Comparison of ENCODE assay signal across 12 mouse cellular contexts in the genomic region with DNA sequence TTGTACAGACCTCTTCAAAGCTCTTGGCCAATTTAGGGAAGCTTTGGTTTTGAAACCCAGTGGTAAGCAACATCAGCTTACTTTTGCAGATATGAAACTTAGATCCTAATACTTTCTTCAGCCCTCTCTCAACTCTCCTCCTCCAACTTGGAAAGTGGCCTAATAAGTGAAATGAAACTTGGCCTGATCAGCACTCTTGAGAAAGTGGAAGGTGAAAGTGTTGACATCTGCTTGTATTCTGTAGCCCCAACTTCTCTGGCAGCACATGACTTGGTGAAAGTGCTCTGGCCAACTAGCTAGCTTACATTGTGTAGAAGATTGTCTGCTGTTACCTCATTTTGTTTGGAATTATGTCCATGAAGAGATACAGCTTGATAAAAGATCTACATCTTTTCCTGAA.
DNase-seq lines count a peak whose midpoint lies in the region; ATAC-seq and TF ChIP-seq lines count a peak whose summit lies in the region.
"Had no signal": no experiment of that assay in that cellular context is flagged by ENCODE, and none has a peak within 500 bp of the region (broad histone marks: within the 10 kb centered on the region; RNA-seq: fewer than 3 reads in every experiment).

No protein-coding gene starts in this region.

- no peak for TF ChIP-seq CTCF in stomach, postnatal 0 days (IDR thresholded peaks at IDR 0.05; ENCODE audit: low read depth)

- H3K36me3 ChIP-seq in stomach, embryonic 14.5 days (ENCODE audit: control insufficient read depth, insufficient read depth, low read length), result no peaks in the 10 kb centered on the region
- no peaks in the 10 kb centered on the region for H3K36me3 ChIP-seq in stomach, postnatal 0 days (ENCODE audit: control insufficient read depth, insufficient read depth, low read length)
- H3K36me3 ChIP-seq in neural tube, embryonic 15.5 days, result no peaks in the 10 kb centered on the region
- H3K36me3 ChIP-seq in hindbrain, embryonic 12.5 days, result no peaks in the 10 kb centered on the region
- H3K36me3 ChIP-seq: limb, embryonic 13.5 days had no signal

- peak; percentile 49; the same call in 1 of the 2 replicates for ATAC-seq in stomach, embryonic 14.5 days (ENCODE audit: insufficient number of reproducible peaks, insufficient read depth, low FRiP score, low read depth)
- no peak for ATAC-seq in stomach, postnatal 0 days (ENCODE audit: low FRiP score, low TSS enrichment)
- ATAC-seq in neural tube, embryonic 15.5 days (ENCODE audit: low FRiP score), result no peak
- no peak for ATAC-seq in hindbrain, embryonic 12.5 days (ENCODE audit: low FRiP score)

- peak; percentile 34 to 70 for DNase-seq in heart, adult 9 months (ENCODE audit: low spot score in 2 of 2)
- DNase-seq in heart, postnatal 4 days, result no peak
- DNase-seq in stomach, postnatal 0 days (ENCODE audit: low spot score), result no peak
- peak; percentile 57 for DNase-seq in lung, postnatal 10 days
- no peak for DNase-seq in right cerebral cortex, postnatal 25 days
- DNase-seq: midbrain, embryonic 14.5 days; thymus, postnatal 14 days had no signal

- no peaks in the 10 kb centered on the region for H3K27me3 ChIP-seq in stomach, embryonic 14.5 days (ENCODE audit: control insufficient read depth, insufficient read depth, low read length)
- no peaks in the 10 kb centered on the region for H3K27me3 ChIP-seq in stomach, postnatal 0 days (ENCODE audit: control insufficient read depth, insufficient read depth, low read length)
- H3K27me3 ChIP-seq in neural tube, embryonic 15.5 days (replicated peaks), result no peaks in the 10 kb centered on the region
- H3K27me3 ChIP-seq in hindbrain, embryonic 12.5 days, result no peaks in the 10 kb centered on the region
- H3K27me3 ChIP-seq: limb, embryonic 13.5 days had no signal

- no peak overlapping the region for H3K4me3 ChIP-seq in stomach, embryonic 14.5 days (ENCODE audit: low read depth, low read length)
- no peak overlapping the region for H3K4me3 ChIP-seq in stomach, postnatal 0 days (ENCODE audit: low read depth, low read length)
- H3K4me3 ChIP-seq in neural tube, embryonic 15.5 days (replicated peaks), result no peak overlapping the region
- H3K4me3 ChIP-seq in hindbrain, embryonic 12.5 days, result no peak overlapping the region
- H3K4me3 ChIP-seq: erythroblast, embryonic 14.5 days; limb, embryonic 13.5 days had no signal

- H3K9ac ChIP-seq in stomach, embryonic 14.5 days (replicated peaks; ENCODE audit: low read depth, low read length), result no peak overlapping the region
- H3K9ac ChIP-seq in stomach, postnatal 0 days (ENCODE audit: low read length), result no peak overlapping the region
- no peak overlapping the region for H3K9ac ChIP-seq in neural tube, embryonic 15.5 days (replicated peaks)
- no peak overlapping the region for H3K9ac ChIP-seq in hindbrain, embryonic 12.5 days
- H3K9ac ChIP-seq: limb, embryonic 13.5 days had no signal

- H3K4me1 ChIP-seq in stomach, embryonic 14.5 days (ENCODE audit: control insufficient read depth, insufficient read depth, low read length), result 0 out of 2 replicates have a peak, but pooled peaks cover 3% of the 10 kb centered on the region
- H3K4me1 ChIP-seq in stomach, postnatal 0 days (replicated peaks; ENCODE audit: control insufficient read depth, insufficient read depth), result no peaks in the 10 kb centered on the region
- H3K4me1 ChIP-seq in neural tube, embryonic 15.5 days, result no peaks in the 10 kb centered on the region
- H3K4me1 ChIP-seq in hindbrain, embryonic 12.5 days, result no peaks in the 10 kb centered on the region
- H3K4me1 ChIP-seq: limb, embryonic 13.5 days had no signal

- H3K27ac ChIP-seq in stomach, embryonic 14.5 days (ENCODE audit: low read length), result no peak overlapping the region
- no peak overlapping the region for H3K27ac ChIP-seq in stomach, postnatal 0 days (replicated peaks)
- no peak overlapping the region for H3K27ac ChIP-seq in neural tube, embryonic 15.5 days (replicated peaks)
- no peak overlapping the region for H3K27ac ChIP-seq in hindbrain, embryonic 12.5 days
- H3K27ac ChIP-seq: limb, embryonic 13.5 days had no signal

- no peak for TF ChIP-seq EP300 in stomach, postnatal 0 days (optimal IDR thresholded peaks at IDR 0.05)

- no peaks in the 10 kb centered on the region for H3K9me3 ChIP-seq in stomach, embryonic 14.5 days (ENCODE audit: control insufficient read depth, low read depth, low read length)
- no peaks in the 10 kb centered on the region for H3K9me3 ChIP-seq in stomach, postnatal 0 days (ENCODE audit: control insufficient read depth, low read length)
- H3K9me3 ChIP-seq in neural tube, embryonic 15.5 days (replicated peaks), result no peaks in the 10 kb centered on the region
- no peaks in the 10 kb centered on the region for H3K9me3 ChIP-seq in hindbrain, embryonic 12.5 days (replicated peaks)
- H3K9me3 ChIP-seq: limb, embryonic 13.5 days had no signal

- no peak overlapping the region for H3K4me2 ChIP-seq in stomach, embryonic 14.5 days (replicated peaks; ENCODE audit: low read depth, low read length)
- no peak overlapping the region for H3K4me2 ChIP-seq in stomach, postnatal 0 days (replicated peaks; ENCODE audit: low read depth)
- no peak overlapping the region for H3K4me2 ChIP-seq in neural tube, embryonic 15.5 days
- no peak overlapping the region for H3K4me2 ChIP-seq in hindbrain, embryonic 12.5 days (replicated peaks)
- H3K4me2 ChIP-seq: limb, embryonic 13.5 days had no signal

Comparison
In these comparisons a context has a peak if more than half of its experiments do, and no peak if none do; other contexts are left out.
1. DNase-seq: peak in heart, adult 9 months (2 of 2) and lung, postnatal 10 days (single experiment); none in heart, postnatal 4 days (single experiment), stomach, postnatal 0 days (single experiment) and right cerebral cortex, postnatal 25 days (single experiment).